Mouse (Mus musculus) neural tube, embryonic 10.5 days (tissue): ENCODE measurements at regions not wholly inside any gene's neighbourhood (a gene's known extent, or its start where the extent isn't known, plus 50 kb on each side); places are given as distances from the start of the nearest gene placed in this dataset.

Experiments used
- DNase-seq: peaks from one replicate; pipeline ENCODE4 v3.0.0-alpha.2; 2017; ENCODE audit warnings: low spot score; ENCODE audit errors: extremely low spot score

DNA sequence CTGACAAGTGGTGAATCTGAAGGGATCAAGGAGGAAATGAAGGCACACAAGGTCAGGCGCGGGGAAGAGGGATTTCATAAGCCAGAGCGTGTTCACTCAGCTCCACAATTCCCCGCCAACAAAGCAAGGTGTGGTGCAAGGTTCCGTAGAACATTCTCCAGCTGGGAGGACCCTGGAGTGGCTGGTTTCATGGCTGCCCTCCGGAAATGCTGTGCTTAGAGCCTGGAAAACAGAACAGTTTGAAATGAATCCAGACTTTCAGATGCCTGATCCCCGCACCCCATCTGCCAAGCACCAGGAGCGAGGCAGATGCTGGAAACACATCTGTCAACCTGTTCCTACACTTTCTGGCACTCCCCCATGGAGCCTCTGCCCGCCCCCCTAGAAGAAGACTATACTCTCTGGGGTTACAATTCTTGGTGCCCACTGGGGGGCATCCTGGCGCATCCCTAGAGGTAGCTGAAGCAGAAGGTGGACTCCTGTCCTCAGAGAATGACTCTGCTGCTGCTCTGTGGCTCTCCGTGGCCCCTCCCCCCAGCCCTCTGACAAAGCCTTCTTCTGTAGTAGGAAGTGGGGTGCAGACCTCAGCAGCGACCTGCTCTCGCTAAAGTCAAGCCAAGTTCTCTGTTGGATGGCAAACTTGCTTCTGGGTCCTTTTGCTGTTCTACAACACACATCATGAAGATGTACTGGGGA is 54.5 kb upstream of the Mafb start:
- no peak for DNase-seq

GRCm38 (mm10) chr2:160424491-160424890 is 57.6 kb upstream of the Mafb start:
- DNase-seq, result no peak

- DNase-seq, result no peak
Measured at GRCm38 (mm10) chr2:160427431-160427830, 60.6 kb upstream of the Mafb start.

GRCm38 (mm10) chr2:160433252-160433651 is 66.4 kb upstream of the Mafb start:
- DNase-seq, result peak; percentile 49

GRCm38 (mm10) chr2:160434701-160435100 is 67.8 kb upstream of the Mafb start:
- no peak for DNase-seq

- DNase-seq, result no peak
Measured at GRCm38 (mm10) chr2:160435622-160436021, 68.8 kb upstream of the Mafb start.

GRCm38 (mm10) chr2:160439028-160439427 is 72.2 kb upstream of the Mafb start:
- no peak for DNase-seq

DNA sequence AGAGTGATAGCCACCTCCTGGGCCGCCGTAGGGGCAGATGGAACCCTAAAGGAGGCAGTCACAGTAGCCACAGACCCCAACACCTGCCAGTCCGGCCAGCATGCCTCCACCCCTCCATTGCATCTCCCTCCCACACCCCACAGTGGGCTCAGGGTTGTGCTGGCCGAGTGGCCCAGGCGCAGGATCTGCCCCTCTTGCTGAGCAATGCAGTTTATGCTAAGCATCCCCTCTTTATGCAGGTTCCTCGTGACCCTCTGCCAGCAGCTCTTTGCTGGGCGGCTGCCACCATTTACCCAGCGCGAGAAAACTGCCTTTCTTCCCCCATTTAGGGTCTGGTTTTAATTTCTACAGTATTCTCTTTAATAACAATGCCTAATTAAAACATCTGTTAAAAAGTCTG is 73.4 kb upstream of the Mafb start:
- no peak for DNase-seq

GRCm38 (mm10) chr2:160451057-160451456 is 84.2 kb upstream of the Mafb start:
- DNase-seq, result no peak

DNA sequence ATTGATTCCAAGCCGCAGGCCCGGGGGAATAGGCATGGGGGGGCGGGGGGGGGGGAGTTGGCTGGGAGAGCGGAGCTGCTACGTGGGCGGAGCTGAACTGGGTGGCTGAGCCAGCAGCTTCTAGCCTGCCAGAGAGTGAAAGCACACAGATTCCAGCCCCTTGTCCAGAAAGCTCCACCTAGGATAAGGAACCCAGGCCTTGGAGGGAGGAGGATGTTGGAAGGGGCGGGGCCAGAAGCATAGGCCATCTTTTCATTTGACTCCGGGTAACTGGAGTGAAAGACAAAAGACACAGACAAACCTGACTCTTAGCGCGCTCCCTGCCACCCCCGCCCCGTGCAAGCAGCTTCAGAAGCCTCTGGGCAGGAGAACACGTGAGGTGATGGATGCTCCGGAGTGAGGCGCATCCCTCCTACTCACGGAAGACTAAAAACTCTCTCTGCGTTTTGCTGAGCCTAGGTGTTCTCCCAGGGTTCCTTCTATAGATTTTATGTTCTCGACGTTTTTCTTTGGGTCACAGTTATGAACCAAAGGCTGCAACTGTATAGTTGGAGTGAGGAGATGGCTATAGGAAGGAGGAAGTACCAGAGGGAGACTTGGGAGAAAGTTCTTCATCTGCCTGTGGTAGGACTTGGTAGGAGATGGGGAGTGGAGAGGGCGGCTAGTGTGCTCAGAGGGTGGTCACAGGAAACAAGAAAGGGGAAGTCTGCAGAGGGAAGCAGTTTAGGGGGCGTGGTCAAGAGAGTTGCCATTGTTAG is 84.8 kb upstream of the Mafb start:
- peak; percentile 71 for DNase-seq

GRCm38 (mm10) chr2:160452239-160452530 is 85.3 kb upstream of the Mafb start:
- no peak for DNase-seq

DNA sequence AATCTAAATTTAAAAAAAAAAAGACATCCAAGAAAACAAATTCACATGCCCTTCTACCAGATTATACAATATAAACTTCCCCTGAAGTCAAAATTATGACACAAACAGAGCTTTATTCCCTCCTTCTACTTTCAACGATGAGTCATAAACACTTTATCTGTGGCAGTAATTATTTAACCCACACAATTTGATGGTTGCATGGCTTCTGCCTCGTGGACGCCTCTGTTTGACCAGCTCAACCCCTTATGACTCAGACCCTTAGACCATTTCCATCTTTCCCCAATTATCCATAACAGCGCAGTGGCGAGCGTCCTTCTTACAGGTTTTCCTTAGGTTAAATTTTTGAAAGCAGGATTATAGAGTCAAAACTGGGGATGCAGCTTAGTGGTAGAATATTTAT is 85.9 kb upstream of the Mafb start:
- DNase-seq, result no peak

DNA sequence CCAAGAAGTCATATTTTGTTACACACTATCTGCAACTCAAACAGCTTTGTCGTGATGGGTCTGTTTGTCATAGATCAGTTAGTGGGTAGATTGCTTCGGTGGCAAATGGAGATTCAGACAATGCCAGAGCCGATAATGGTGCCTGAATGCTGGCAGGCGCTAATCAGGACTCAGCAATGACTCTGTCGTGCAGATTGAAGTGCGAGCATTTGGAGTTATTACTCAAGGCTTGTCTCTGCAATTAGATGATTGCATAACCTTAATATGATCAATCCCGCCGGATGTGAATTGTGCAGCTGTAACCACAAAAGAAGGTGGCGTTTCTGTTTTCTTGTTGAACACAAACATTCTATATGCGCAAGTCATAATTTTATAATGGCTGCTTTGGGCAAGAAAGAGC is 88.8 kb upstream of the Mafb start:
- DNase-seq, result no peak

DNA sequence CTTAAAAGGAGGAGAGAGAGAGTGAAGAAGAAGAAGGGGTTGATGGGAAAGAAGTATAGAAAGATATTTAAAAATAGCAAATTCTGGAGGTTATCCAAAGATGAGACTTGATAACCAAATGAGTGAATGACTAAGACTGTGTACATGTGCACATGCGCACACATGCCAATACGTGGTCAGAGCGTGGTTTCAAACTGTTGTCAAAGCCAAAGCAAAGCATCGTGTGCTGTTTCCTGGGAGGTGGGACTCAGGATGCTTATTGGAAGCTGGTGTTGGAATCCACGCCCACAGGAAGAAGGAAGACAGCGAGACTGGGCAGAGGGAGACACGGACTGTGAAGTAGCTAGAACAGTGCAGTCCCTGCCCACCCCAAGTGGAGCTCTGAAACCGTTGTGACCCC is 89.8 kb upstream of the Mafb start:
- DNase-seq, result no peak

DNA sequence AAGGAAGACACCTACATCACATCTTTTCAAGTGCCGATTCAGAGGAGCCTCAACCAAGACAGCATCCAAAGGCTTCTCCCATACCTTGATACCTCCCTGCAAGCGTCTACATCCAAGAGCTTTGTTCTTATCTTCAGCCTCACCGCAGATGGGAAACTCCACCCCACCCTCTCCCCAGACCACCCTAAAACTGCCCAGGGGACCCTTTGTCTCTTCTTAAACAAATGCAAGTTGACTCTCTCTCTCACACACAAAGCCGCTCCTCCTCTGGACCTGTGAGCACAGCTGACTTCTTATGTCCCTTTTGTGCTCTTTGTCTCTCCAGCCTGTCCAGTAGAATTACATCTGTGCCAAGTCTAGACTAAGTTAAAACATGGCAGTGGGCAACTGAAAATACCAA is 104.7 kb upstream of the Mafb start:
- DNase-seq, result no peak

DNA sequence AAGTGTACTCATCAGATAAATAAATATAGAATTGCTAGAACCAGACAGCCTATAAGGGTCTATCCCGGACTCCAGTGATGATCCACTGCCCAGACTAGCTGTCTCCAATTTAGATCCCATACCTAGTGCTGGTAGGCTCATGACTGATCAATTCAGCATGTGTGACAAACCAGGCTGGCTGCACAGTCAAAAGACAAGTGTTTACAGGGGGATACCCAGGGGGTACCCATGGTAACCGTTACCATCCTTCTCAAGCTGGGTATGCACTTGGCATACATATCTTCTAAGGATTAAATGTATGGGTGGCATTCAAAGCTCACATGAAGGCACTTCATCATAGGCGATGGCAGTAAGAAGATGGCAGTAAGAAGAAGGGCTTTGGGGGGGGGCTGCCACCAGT is 109.3 kb upstream of the Mafb start:
- DNase-seq, result no peak

DNA sequence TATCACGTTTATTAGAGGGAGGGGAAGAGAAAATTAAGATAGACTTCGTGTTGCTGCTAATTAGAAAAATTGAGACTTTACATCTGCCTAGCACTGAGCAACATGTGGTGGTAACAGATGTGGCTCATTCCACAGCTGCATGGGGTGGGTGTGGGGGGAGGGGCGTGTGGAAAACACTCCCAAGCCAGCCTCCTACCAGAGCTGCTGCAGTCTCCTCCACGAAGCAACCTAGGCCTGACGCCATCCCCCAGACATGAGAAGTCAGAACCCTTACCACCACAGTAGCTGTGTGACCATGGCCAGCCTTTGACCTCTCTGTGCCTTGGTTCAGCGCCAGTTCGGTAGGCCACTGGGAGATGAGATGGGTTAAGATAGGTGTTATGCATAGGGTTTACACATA is 112.4 kb upstream of the Mafb start:
- no peak for DNase-seq

- no peak for DNase-seq
Measured at GRCm38 (mm10) chr2:160485097-160485496, 118.2 kb upstream of the Mafb start.

- DNase-seq, result no peak
Measured at GRCm38 (mm10) chr2:160485515-160485914, 118.7 kb upstream of the Mafb start.

DNA sequence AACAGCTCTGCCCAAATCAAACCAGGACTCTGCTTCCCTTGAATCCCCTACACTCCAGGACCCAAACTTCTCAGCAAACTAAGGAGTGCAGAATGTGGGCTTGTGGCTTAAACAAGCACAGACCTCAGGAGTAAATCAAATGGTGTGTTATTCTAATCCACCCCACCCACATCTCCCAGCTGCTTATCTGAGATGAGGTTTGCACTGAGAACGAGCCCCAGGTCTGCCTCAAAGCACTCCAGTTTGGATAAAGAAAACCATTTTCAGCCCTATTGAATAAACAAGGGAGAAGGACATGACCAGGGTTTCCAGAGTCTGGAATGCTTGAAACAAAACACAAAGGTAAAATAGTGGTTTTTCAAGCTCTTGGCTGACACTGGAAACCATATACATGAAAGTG is 132.9 kb upstream of the Mafb start:
- no peak for DNase-seq

DNA sequence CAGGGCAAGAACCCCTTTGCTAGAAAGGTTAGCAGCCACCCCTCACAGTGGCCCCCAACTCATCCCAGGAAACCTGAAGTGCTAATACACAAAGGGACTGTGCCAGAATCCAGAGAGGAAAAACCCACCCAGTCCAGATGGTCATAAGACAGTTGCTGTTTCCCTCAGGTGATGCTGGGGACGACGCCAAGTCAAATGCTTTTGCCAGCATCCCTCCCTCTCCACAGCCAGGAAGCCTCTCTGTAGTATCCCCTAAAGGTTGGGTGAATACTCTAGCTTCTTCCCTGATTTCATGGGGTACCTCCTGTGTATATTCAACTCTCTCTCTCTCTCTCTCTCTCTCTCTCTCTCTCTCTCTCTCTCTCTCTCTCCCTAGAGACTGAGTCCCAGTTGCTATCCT is 136.0 kb upstream of the Mafb start:
- DNase-seq, result no peak

DNA sequence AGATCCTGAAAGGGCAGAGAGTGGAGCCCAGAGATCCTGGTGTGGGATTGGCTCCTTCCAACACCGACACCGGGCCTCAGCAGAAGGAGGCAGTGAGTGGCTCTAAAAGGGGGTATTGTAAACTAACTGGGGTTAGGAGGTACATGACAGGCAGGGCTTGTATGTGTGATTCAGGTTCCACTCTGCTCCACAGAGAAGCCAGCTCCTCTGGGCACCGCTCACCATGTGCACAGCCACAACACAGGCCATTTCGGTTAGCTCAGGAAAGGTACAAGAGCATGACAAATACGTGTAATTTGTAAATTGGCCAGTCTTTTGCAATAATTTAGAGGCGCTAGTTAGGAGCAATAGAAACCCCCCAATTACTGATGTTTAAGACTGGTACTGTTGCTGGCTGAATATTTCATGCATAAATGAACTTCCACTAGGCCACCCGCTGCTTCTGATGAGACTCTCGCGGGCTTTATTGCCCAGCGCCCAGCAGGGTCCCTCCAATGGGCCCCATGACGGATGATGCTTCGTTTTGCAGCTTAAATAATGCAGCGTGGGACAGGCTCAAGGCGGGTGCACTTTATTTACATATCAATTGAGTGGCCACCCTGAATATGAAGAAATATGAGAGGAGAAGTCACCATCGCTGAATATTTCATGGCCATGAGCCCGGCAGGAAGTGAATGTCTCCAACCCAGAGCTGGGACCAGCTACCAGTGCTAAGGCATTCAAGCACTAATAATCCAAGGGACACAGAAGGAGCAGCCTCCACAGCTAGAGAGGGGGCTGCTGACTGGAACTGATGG is 136.9 kb upstream of the Mafb start:
- DNase-seq, result peak; percentile 40

- no peak for DNase-seq
Measured at GRCm38 (mm10) chr2:160504394-160504657, 137.5 kb upstream of the Mafb start.
